13 mouse cellular contexts compared by ENCODE assay signal in the genomic region with DNA sequence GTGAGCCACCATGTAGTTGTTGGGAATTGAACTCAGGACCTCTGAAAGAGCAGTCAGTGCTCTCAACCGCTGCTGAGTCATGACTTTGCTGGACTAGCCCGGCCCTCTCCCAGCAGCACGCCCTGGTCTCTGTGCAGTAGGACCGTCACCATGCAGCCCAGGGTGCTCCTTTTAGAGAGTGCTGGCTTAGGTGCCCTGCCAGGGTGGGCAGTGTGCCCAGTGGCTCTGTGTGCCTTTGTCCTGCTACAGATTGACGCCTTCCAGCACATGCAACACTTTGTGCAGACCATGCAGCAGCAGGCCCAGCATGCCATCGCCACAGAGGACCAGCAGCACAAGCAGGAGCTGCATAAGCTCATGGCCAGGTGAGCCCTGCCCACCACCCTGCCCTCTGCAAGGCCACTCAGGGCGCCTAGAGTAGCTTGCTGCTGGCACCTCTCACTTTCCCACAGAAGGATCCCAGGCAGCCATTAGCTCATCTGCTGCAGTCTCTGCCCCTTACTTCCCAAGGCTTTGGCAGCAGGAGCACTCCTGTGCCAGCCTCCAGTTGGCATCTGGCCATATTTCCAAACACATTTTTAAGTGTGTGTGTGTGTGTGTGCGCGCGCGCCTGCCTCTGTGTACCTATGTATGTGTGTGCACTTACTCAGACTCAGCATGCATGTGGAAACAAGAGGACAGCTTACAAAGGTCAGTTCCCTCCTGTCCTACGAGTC. TPM values are rescaled to one million over a fixed set of nuclear protein-coding genes. Genes with fewer than 3 reads are reported as not detected.
DNase-seq lines count a peak whose midpoint lies in the region; ATAC-seq and TF ChIP-seq lines count a peak whose summit lies in the region.
"Had no signal": no experiment of that assay in that cellular context is flagged by ENCODE, and none has a peak within 500 bp of the region (broad histone marks: within the 10 kb centered on the region; RNA-seq: fewer than 3 reads in every experiment).

No protein-coding gene starts in this region.

- no peaks in the 10 kb centered on the region for H3K9me3 ChIP-seq in intestine, postnatal 0 days (ENCODE audit: control insufficient read depth)
- H3K9me3 ChIP-seq: liver, embryonic 13.5 days; midbrain, embryonic 15.5 days had no signal

- DNase-seq in adrenal gland, adult 8-10 months: peak; percentile 19
- no peak for DNase-seq in adrenal gland, postnatal 4 days (ENCODE audit: low spot score in 2 of 2)
- DNase-seq in layer of hippocampus, adult 2 months (ENCODE audit: low spot score in 2 of 2): no peak
- DNase-seq in layer of hippocampus, adult 9-10 months (ENCODE audit: low spot score): no peak
- peak; percentile 27 to 67 for DNase-seq in adrenal gland, postnatal 36 days
- peak; percentile 60 to 74 for DNase-seq in heart, postnatal 10 days
- DNase-seq in kidney, postnatal 14 days: no peak
- DNase-seq: kidney, adult 18-20 months; liver, embryonic 13.5 days had no signal

- no peak overlapping the region for H3K9ac ChIP-seq in intestine, postnatal 0 days (ENCODE audit: low read depth, low read length)
- H3K9ac ChIP-seq: liver, embryonic 13.5 days; midbrain, embryonic 15.5 days had no signal

- no peak overlapping the region for H3K4me2 ChIP-seq in intestine, postnatal 0 days (replicated peaks; ENCODE audit: low read depth)
- H3K4me2 ChIP-seq: liver, embryonic 13.5 days; midbrain, embryonic 15.5 days had no signal

- no peak for TF ChIP-seq CTCF in layer of hippocampus, adult 2 months (conservative IDR thresholded peaks at IDR 0.05)
- no peak for TF ChIP-seq CTCF in intestine, postnatal 0 days (IDR thresholded peaks at IDR 0.05; ENCODE audit: low read depth)

- no peaks in the 10 kb centered on the region for H3K4me1 ChIP-seq in intestine, postnatal 0 days (replicated peaks; ENCODE audit: control insufficient read depth, insufficient read depth, low read length)
- H3K4me1 ChIP-seq: liver, embryonic 13.5 days; midbrain, embryonic 15.5 days had no signal

- H3K27me3 ChIP-seq in intestine, postnatal 0 days (replicated peaks; ENCODE audit: control insufficient read depth, insufficient read depth, low read length): no peaks in the 10 kb centered on the region
- H3K27me3 ChIP-seq: liver, embryonic 13.5 days; midbrain, embryonic 15.5 days; Patski had no signal

- 87% methylated on average over 12 of the region's 12 CpGs for WGBS in intestine, postnatal 0 days

- peak overlapping the region; percentile 40; the same call in 1 of the 2 replicates for H3K27ac ChIP-seq in layer of hippocampus, adult 2 months
- H3K27ac ChIP-seq in intestine, postnatal 0 days (ENCODE audit: low read depth, low read length): no peak overlapping the region
- H3K27ac ChIP-seq: liver, embryonic 13.5 days; midbrain, embryonic 15.5 days had no signal

- intact Hi-C loops in heart, postnatal 10 days (cut with DNase I): no loop called here

- no peak; the same call in 1 of the 2 replicates for ATAC-seq in intestine, postnatal 0 days
- ATAC-seq: midbrain, embryonic 15.5 days; Patski had no signal

- H3K4me3 ChIP-seq in layer of hippocampus, adult 2 months: no peak overlapping the region
- H3K4me3 ChIP-seq in intestine, postnatal 0 days (ENCODE audit: low read depth, low read length): no peak overlapping the region
- H3K4me3 ChIP-seq: liver, embryonic 13.5 days; midbrain, embryonic 15.5 days had no signal

- peaks cover 88% of the 10 kb centered on the region for H3K36me3 ChIP-seq in intestine, postnatal 0 days (ENCODE audit: control insufficient read depth, insufficient read depth)

RNA-seq across cellular contexts. Expression of gene Exosc10, which starts 24.5 kb away (rescaled TPM):
- total RNA-seq in adrenal gland, adult 8-10 months (2022): 10 to 100 TPM; 42.4 to 58.8 (median 51.5) TPM
- total RNA-seq in adrenal gland, postnatal 4 days (2021): 10 to 100 TPM; 65.5 to 68.1 TPM
- 10 to 100 TPM; 49.0 to 56.8 TPM for total RNA-seq in layer of hippocampus, adult 2 months (2021)
- 10 to 100 TPM; 43.6 to 52.6 TPM for total RNA-seq in adrenal gland, postnatal 36 days (2021)
- total RNA-seq in heart, postnatal 10 days (2021): 10 to 100 TPM; 55.4 to 56.0 TPM
- 21.1 and 22.4 TPM in 2 replicates for polyA plus RNA-seq in intestine, postnatal 0 days (2015; fragmentation: Nextera tagmentation; extraction: Ambion mirVana)

RNA-seq across cellular contexts. Expression of gene Angptl7, which starts 33.5 kb away (rescaled TPM):
- 1 to 10 TPM in 3 of 4 experiments, under 1 TPM in 1; 0.87 to 2.9 (median 1.4) TPM for total RNA-seq in adrenal gland, adult 8-10 months (2022)
- total RNA-seq in adrenal gland, postnatal 4 days (2021): 1 to 10 TPM; 1.3 to 1.5 TPM
- under 1 TPM; 0.22 to 0.38 TPM for total RNA-seq in layer of hippocampus, adult 2 months (2021)
- total RNA-seq in adrenal gland, postnatal 36 days (2021): 1 to 10 TPM in 1 of 2 experiments, under 1 TPM in 1; 0.46 to 1.3 TPM
- 1 to 10 TPM; 3.3 to 4.8 TPM for total RNA-seq in heart, postnatal 10 days (2021)
- 0.44 and 0.59 TPM in 2 replicates for polyA plus RNA-seq in intestine, postnatal 0 days (2015; fragmentation: Nextera tagmentation; extraction: Ambion mirVana)
- polyA plus RNA-seq: small intestine, adult 2 months had no signal

RNA-seq across cellular contexts. Expression of gene Srm, which starts 57.5 kb away (rescaled TPM):
- total RNA-seq in adrenal gland, adult 8-10 months (2022): 10 to 100 TPM; 67.4 to 91.6 (median 76.2) TPM
- 10 to 100 TPM; 55.9 to 60.3 TPM for total RNA-seq in adrenal gland, postnatal 4 days (2021)
- total RNA-seq in layer of hippocampus, adult 2 months (2021): 10 to 100 TPM; 68.1 to 70.2 TPM
- 10 to 100 TPM; 84.8 to 94.4 TPM for total RNA-seq in adrenal gland, postnatal 36 days (2021)
- 10 to 100 TPM; 25.4 to 26.8 TPM for total RNA-seq in heart, postnatal 10 days (2021)
- polyA plus RNA-seq in intestine, postnatal 0 days (2015; fragmentation: Nextera tagmentation; extraction: Ambion mirVana): 49.3 and 50.5 TPM in 2 replicates

Comparison
In these comparisons a context has a peak if more than half of its experiments do, and no peak if none do; other contexts are left out.
1. DNase-seq: peak in adrenal gland, adult 8-10 months (single experiment), adrenal gland, postnatal 36 days (2 of 2) and heart, postnatal 10 days (2 of 2); none in adrenal gland, postnatal 4 days (0 of 2), layer of hippocampus, adult 2 months (0 of 2), layer of hippocampus, adult 9-10 months (single experiment) and kidney, postnatal 14 days (single experiment).